17 mouse cellular contexts compared by ENCODE assay signal in the genomic region with DNA sequence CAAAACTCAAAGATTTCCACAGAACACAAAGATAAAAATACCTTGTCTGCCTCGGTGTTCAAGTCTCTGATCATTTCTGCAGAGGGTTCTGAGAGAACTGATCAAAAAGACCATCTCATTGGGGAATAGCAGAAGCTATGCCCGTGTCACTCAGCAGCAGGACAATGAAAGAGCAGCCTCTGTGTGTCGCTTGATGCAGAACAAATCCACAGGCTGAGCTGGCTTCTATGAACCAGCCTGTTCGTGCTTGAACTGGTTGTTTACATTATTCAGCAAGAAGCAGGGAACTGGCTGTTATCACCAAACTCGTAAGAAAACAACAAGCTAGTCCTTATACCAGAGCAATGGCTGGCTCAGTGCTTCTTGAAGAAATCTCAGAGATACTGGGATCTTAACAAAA.
A peak's percentile ranks its signal among the peaks of the same experiment; 100 is the strongest.
DNase-seq lines count a peak whose midpoint lies in the region; ATAC-seq and TF ChIP-seq lines count a peak whose summit lies in the region.
"Had no signal": no experiment of that assay in that cellular context is flagged by ENCODE, and none has a peak within 500 bp of the region (broad histone marks: within the 10 kb centered on the region; RNA-seq: fewer than 3 reads in every experiment).

No protein-coding gene starts in this region.

- DNase-seq in layer of hippocampus, adult 9-11 months, result peak; percentile 60
- no peak for DNase-seq in layer of hippocampus, postnatal 10 days (ENCODE audit: low spot score in 2 of 2)
- DNase-seq in embryo, embryonic 10 days (ENCODE audit: low spot score), result peak; percentile 53
- DNase-seq in midbrain, postnatal 0 days (ENCODE audit: low spot score), result peak; percentile 58
- DNase-seq in heart, postnatal 25 days (ENCODE audit: low spot score), result no peak
- no peak for DNase-seq in lung, adult 2 months
- no peak for DNase-seq in adrenal gland, adult (ENCODE audit: inconsistent age in 2 of 2, low spot score in 1 of 2)
- DNase-seq: cerebellum, postnatal 14 days; heart, adult 18-20 months; kidney, postnatal 25 days; lung, adult 18-20 months; thymus, postnatal 4 days had no signal

- H3K27ac ChIP-seq in hindbrain, embryonic 16.5 days (ENCODE audit: low read depth, low read length), result no peak overlapping the region
- H3K27ac ChIP-seq in midbrain, postnatal 0 days (ENCODE audit: low read depth, low read length), result no peak overlapping the region
- H3K27ac ChIP-seq: embryonic facial prominence, embryonic 15.5 days; limb, embryonic 15.5 days; stomach, embryonic 15.5 days had no signal

- no peaks in the 10 kb centered on the region for H3K27me3 ChIP-seq in hindbrain, embryonic 16.5 days (replicated peaks; ENCODE audit: control insufficient read depth, insufficient read depth, low read length)
- H3K27me3 ChIP-seq in midbrain, postnatal 0 days (ENCODE audit: insufficient read depth, low read length), result no peaks in the 10 kb centered on the region
- H3K27me3 ChIP-seq: embryonic facial prominence, embryonic 15.5 days; limb, embryonic 15.5 days; stomach, embryonic 15.5 days had no signal

- ATAC-seq in hindbrain, embryonic 16.5 days, result peak; percentile 61; the same call in 1 of the 2 replicates
- peak; percentile 72 for ATAC-seq in midbrain, postnatal 0 days (ENCODE audit: low FRiP score)
- ATAC-seq: inflammation-experienced regulatory T-cells, adult 6 months had no signal

- H3K9me3 ChIP-seq in hindbrain, embryonic 16.5 days (ENCODE audit: control insufficient read depth, low read length), result no peaks in the 10 kb centered on the region
- no peaks in the 10 kb centered on the region for H3K9me3 ChIP-seq in midbrain, postnatal 0 days (ENCODE audit: low read length)
- H3K9me3 ChIP-seq: embryonic facial prominence, embryonic 15.5 days; limb, embryonic 15.5 days; stomach, embryonic 15.5 days had no signal

- H3K4me3 ChIP-seq in hindbrain, embryonic 16.5 days (ENCODE audit: low read length), result no peak overlapping the region
- H3K4me3 ChIP-seq in midbrain, postnatal 0 days (ENCODE audit: low read depth, low read length), result no peak overlapping the region
- no peak overlapping the region for H3K4me3 ChIP-seq in lung, adult 2 months (replicated peaks; ENCODE audit: extremely low read depth, low read depth, low read length)
- H3K4me3 ChIP-seq: embryonic facial prominence, embryonic 15.5 days; limb, embryonic 15.5 days; stomach, embryonic 15.5 days had no signal

- no peaks in the 10 kb centered on the region for H3K36me3 ChIP-seq in hindbrain, embryonic 16.5 days (ENCODE audit: control insufficient read depth, insufficient read depth, low read length)
- H3K36me3 ChIP-seq in midbrain, postnatal 0 days (ENCODE audit: insufficient read depth, low read length), result no peaks in the 10 kb centered on the region
- H3K36me3 ChIP-seq: embryonic facial prominence, embryonic 15.5 days; limb, embryonic 15.5 days; stomach, embryonic 15.5 days had no signal

- no peak for TF ChIP-seq CTCF in midbrain, postnatal 0 days (IDR thresholded peaks at IDR 0.05)
- no peak for TF ChIP-seq CTCF in lung, adult 2 months (IDR thresholded peaks at IDR 0.05; ENCODE audit: insufficient read depth, low read length)

- TF ChIP-seq POLR2A in lung, adult 2 months (IDR thresholded peaks at IDR 0.05; ENCODE audit: borderline replicate concordance, extremely low read depth, low read depth, low read length), result no peak

- no peaks in the 10 kb centered on the region for H3K4me1 ChIP-seq in hindbrain, embryonic 16.5 days (ENCODE audit: control insufficient read depth, insufficient read depth, low read depth, low read length)
- H3K4me1 ChIP-seq in midbrain, postnatal 0 days (ENCODE audit: insufficient read depth, low read length), result no peaks in the 10 kb centered on the region
- no peaks in the 10 kb centered on the region for H3K4me1 ChIP-seq in lung, adult 2 months (ENCODE audit: control insufficient read depth, insufficient read depth, low read length)
- H3K4me1 ChIP-seq: embryonic facial prominence, embryonic 15.5 days; limb, embryonic 15.5 days; stomach, embryonic 15.5 days had no signal

- intact Hi-C loops in heart, postnatal 25 days (cut with DNase I), result no loop called here

- 14% methylated on average over 5 of the region's 5 CpGs for WGBS in hindbrain, embryonic 16.5 days
- WGBS in midbrain, postnatal 0 days, result 7% methylated on average over 5 of the region's 5 CpGs
- 23% methylated on average over 5 of the region's 5 CpGs for WGBS in lung, adult 2 months

- no peak overlapping the region for H3K4me2 ChIP-seq in hindbrain, embryonic 16.5 days (ENCODE audit: low read length)
- H3K4me2 ChIP-seq in midbrain, postnatal 0 days (ENCODE audit: low read depth, low read length, poor library complexity, severe bottlenecking), result no peak overlapping the region
- H3K4me2 ChIP-seq: embryonic facial prominence, embryonic 15.5 days; limb, embryonic 15.5 days; stomach, embryonic 15.5 days had no signal

- no peak overlapping the region for H3K9ac ChIP-seq in hindbrain, embryonic 16.5 days (ENCODE audit: low read depth, low read length)
- no peak overlapping the region for H3K9ac ChIP-seq in midbrain, postnatal 0 days (replicated peaks; ENCODE audit: low read length, poor library complexity, severe bottlenecking)
- H3K9ac ChIP-seq: embryonic facial prominence, embryonic 15.5 days; limb, embryonic 15.5 days; stomach, embryonic 15.5 days had no signal

Comparison
In these comparisons a context has a peak if more than half of its experiments do, and no peak if none do; other contexts are left out.
1. DNase-seq: peak in layer of hippocampus, adult 9-11 months (single experiment), embryo, embryonic 10 days (single experiment) and midbrain, postnatal 0 days (single experiment); none in layer of hippocampus, postnatal 10 days (0 of 2), heart, postnatal 25 days (single experiment), lung, adult 2 months (single experiment) and adrenal gland, adult (0 of 2).